Mouse (Mus musculus) megakaryocyte-erythroid progenitor cell, adult 5-6 weeks (primary cell): ENCODE data around the gene Zfp518b. TPM values are rescaled to one million over a fixed set of nuclear protein-coding genes. Genes with fewer than 3 reads are reported as not detected.

Source experiments
- ATAC-seq: replicated peaks from 2 replicates; pipeline ENCODE4 v1.8.0; 2016; ENCODE audit warnings: mild to moderate bottlenecking, inconsistent platforms; ENCODE audit not compliant: severe bottlenecking, poor library complexity, low FRiP score, low TSS enrichment
- total RNA-seq, 2 experiments: library from RNA; stranded (forward) in 1 of 2; stranded (reverse) in 1 of 2; fragments of 200-1000, 215-1000 nt in 1 of 2; fragments of >200 nt in 1 of 2; fragmentation: Nextera tagmentation in 1 of 2; gene quantifications; 2 replicates each; pipeline ENCODE4 v1.2.3; 2014 to 2017

Gene Zfp518b
- total RNA-seq (2014; fragmentation: Nextera tagmentation) (2.7 and 3.6 TPM in 2 replicates), total RNA-seq (2017) (5.3 and 6.2 TPM in 2 replicates)

- peak; percentile 84 for ATAC-seq
Observed at GRCm38 (mm10) chr5:38684164-38684911, at the start of gene Zfp518b. Zfp518b (minus strand) TSS chr5:38684826.

DNA sequence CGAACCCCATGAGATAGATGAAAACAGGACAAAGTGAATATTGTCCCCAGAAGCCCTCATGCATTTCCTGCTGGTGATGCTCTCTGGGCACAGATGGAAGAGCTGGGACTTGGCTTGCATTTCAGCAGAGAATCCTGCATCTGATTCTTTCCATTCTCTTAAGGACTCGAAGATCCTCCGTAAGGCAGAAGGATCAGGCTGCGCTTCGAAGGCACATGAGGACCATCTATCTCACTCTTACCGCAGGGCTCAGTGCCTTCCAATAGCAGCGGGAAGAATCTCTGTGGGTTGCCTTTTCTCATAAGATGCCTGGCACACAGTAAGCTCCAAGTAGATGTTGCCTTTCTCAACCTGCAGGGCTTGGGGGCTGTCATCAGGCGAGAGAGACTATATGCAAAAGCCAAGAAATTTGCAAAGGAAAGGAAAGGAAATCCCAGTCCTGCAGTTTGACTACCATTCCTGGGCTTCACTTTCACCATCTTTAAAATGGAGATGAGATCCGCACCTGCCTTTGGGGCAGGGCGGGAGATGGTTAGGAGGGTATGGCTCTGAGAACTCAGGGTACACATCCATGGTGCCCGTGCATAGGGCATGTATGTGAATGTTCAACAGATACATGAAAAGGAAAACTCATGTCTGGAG lies 24.4 kb upstream of the Zfp518b start:
- no peak for ATAC-seq

DNA sequence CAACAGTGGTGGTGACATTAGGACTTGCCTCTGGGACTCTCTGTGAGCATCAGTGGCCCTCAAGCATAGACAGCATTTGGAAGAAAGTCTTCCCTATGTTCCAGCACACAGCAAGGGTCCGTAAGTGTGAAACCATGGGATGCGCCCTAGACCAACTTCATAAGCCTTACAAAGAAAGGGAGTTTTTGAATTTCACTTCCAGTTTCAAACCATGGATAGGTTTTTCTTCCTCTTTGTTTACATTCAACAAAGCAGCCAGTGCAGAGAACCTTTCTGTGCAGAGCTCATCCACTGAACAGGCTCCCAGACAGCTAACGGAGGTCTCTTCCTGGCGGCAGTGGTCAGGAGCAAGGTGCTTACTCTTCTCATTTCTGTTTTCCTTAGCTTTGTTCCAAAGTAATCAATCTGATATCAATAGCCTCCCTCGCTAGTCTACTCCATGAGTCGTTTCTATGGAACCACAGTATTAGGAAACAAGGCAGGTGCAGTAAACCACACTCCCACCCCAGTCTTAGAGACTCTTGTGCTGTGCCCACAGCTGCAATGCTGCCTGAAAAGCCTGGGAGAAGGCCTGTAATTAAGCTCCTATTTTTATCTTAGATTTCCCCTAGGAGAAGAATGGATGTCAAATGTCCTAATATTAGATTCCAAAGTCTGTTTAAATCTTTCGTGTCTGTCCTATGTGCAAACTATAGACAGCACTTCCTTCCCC lies 22.9 kb upstream of the Zfp518b start:
- ATAC-seq = no peak

DNA sequence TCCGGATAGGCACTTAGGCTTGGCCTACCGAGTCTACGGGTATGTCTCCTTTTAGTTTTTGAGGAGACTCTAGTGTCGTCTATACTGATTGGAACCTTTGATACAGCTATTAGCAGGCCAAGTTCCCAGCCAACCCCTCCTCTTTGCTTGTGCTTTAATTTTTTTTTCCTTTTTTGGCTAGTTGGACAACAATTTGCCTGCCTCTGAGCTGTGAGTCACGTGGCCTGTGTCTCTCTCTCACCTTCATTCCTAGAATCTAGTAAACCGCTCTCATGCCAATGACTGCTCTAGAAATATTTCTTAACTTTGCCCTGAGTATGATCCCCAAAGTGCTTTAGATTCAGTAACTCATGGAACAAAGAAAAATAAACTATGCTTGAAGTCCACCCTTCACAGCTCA lies 18.3 kb upstream of the Zfp518b start:
- no peak for ATAC-seq

DNA sequence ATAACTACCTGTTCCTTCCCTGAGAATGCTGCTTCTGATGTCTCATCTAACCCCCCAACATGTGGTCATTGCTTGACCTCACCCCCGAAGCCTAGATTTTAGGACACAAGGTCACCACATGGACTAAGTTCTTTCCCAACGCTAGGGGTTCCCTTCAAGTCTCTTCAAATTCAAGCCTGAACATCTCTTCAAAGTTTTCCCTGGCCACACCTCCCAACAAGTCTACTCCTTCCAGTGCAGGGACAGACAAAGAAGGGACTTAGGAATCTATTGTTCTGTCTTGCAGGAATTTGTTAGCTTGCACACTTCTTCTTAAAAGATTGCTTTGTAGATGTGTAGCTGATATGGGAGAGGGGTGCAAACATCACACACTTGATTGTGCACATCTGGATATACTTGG lies 17.5 kb upstream of the Zfp518b start:
- ATAC-seq = no peak

GRCm38 (mm10) chr5:38698466-38698865 lies 13.8 kb upstream of the Zfp518b start:
- no peak for ATAC-seq

DNA sequence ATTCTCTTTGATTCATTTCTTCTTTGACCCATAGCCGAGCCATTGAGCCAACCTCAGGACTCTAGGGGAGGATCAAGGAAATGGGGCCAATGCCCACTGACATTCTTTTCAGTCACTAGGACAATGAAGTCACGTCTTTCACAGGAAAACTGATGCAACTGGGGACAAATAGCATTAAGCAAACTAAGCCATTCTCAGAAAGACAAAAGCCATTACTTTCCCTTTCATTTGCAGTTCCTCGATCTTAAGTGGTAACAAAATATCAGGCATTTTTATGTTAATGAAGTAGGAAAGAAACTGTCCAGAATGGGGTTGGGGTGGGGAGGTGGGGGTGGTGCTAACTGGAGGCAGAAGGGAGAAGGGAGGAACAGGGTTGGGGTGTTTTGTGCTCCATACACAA lies 13.4 kb upstream of the Zfp518b start:
- ATAC-seq = no peak

DNA sequence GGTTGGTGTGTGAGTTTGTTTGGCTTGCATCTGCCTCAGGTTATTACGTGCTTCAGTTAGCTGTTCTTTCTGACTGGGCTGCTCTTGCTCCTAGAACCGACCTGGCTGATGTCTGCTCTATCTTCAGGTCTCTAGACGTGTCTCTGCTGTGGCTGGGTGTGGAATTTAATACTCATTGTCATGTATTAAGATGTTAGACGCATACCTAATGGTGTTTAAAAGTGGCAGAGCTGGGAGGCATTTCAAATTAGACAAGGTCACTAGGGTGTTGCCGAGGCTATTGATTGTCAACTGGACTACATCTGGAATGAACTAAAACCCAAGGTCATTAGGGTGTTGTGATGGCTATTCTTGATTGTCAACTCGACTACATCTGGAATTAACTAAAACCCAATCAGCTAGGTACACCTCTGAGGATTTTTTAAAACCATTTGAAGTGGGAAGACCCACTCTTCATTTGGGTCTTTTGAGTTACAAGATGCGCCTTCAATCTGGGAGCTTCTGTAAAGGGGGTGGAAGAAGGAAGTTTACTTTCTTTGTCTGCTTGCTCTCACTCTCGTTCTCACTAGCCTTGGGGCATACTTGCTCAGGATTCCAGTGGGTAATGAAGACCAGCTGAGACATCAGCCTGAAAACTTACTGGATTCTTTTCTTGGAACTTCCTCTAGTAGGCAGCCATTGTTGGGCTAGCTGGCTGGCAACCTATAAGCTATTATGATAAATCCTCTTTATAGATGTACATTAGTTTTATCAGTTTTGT lies 12.2 kb upstream of the Zfp518b start:
- ATAC-seq = no peak

- no peak for ATAC-seq
Observed at GRCm38 (mm10) chr5:38692859-38693258, 8.2 kb upstream of the Zfp518b start.

DNA sequence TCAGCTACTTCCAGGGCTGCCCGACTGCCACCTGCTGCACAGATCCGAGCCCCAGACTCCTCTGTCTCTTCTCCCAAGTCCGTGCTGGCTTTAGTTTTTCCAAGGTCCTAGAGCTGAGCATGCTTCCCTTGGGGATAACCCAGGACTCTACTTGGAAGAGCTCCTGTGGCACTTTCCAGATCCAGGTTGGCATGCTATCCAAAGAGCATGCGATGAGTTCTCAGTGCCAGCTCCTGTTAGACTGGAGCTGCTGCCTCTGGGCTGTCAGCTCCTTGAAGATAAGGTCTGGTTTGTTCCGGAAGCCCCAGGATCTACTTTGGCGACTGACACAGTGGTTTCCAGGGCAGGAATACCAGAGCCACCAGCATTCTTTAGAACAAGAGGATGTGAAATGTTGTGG lies 4.6 kb upstream of the Zfp518b start:
- no peak for ATAC-seq

- no peak for ATAC-seq
Observed at GRCm38 (mm10) chr5:38687694-38688093, 3.1 kb upstream of the Zfp518b start.

DNA sequence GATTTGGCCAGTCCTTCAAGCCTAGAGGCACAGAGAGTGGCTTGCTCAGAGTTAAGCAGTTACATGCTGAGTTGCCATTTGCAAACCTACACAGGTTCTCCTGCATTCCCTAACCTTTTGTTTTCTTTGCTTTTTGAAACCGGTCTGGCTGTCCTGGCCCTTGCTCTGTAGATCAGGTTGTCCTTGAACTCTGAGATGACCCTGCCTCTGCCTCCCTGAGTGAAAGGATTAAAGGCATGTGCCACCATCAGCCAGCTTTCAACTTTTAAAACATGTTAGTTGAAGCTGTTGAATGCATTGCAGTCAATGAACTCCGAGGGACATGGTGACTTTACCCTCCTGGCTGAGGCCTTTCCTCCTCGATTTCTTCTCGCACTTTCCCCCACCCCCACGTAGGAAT lies 25.8 kb downstream of the Zfp518b start:
- ATAC-seq = no peak

GRCm38 (mm10) chr5:38656204-38656603 lies 28.4 kb downstream of the Zfp518b start:
- ATAC-seq = no peak

DNA sequence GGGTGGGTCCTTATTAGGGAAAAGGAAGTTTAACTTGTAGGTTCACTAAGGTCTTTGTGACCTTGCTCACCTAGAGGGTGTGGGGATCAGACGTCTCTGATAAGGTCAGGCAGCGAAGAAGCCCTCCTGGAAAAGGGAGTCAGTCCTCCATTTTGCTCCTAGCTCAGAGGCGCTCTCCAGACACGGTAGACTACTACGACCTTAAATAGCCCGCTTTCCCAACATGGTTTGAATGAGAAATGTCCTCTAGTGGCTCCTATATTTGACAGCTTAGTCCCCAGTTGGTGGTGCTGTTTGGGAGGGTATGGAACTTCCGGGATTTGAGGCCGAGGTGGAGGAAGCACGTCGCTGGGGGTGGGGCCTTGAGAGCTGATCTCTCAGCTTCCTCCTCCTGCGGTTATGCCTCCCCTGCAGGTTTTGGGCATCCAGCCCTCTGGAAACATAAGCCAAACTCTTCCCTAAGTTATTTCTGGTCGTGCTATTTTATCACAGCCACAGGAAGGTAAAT lies 29.2 kb downstream of the Zfp518b start:
- no peak for ATAC-seq

GRCm38 (mm10) chr5:38654571-38654970 lies 30.1 kb downstream of the Zfp518b start:
- no peak for ATAC-seq

- no peak for ATAC-seq
Observed at GRCm38 (mm10) chr5:38653101-38653500, 31.5 kb downstream of the Zfp518b start.

- ATAC-seq = no peak
Observed at GRCm38 (mm10) chr5:38651455-38651854, 33.2 kb downstream of the Zfp518b start.

DNA sequence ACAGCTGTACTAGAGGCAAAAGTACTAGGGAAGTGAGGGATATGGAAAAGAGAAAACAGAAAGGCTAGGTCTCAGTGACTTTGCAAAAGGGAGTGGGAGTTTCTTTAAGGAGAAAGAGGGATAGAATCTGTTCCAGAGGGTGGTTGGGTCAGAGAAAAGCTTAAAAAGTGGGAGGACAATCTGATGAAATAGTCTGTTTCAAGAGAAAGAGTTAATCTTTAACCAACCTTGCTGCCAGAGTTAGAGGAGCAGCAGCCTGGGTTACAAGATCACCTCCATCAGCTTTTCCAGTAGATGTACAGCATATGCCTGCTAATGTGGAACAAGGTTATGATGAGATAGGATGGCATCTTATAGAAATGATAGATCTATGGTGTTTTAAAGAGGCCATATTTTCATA lies 43.1 kb downstream of the Zfp518b start:
- ATAC-seq = no peak

DNA sequence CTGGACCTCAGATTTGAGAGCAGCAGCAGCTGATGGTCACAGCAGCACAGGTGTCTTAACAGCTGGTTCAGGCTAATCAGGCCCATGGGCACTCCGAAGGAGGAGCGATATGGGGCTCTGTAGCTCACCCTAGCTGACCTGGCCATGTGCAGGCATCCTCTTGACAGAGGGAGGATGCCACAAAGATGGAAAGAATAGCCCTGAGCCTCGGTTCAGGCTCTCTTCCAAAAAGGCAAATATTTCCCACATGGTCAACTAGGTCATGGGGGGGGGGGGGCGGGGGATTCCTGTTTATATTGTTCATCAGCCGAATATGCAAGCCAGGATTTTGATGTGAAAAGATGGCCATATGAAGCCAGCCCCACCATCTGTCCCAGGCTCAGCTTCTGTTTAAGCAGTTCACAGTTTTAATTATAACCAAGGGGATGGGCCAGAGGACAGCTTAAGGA lies 48.3 kb downstream of the Zfp518b start:
- no peak for ATAC-seq

DNA sequence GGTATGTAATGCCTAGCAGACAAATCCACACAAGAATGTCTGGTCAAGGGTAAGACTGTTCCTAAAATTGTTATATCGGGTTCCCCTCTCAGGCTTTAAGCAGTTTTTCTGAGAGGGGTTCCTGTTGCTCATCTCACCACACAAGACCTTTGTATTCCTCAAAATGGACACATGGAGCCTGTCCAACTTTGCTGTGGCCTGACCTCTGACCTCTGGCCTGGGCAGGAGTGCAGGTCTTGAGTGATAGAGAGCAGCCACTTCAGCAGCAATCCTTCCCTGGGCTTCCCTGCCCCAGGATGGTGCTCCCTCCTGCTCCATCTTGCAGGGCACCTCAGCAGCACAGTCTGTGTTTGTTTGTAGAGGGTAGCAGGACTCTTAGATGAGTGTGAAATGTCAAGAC lies 48.9 kb downstream of the Zfp518b start:
- ATAC-seq = no peak
